Mouse (Mus musculus): Measurements from ENCODE around the gene Hsf5. TPM values are rescaled to one million over a fixed set of nuclear protein-coding genes. Genes with fewer than 3 reads are reported as not detected.

Hsf5 gene
- total and polyA plus RNA-seq, 3 experiments, result 0.02 to 0.05 TPM; not detected in 1

DNA sequence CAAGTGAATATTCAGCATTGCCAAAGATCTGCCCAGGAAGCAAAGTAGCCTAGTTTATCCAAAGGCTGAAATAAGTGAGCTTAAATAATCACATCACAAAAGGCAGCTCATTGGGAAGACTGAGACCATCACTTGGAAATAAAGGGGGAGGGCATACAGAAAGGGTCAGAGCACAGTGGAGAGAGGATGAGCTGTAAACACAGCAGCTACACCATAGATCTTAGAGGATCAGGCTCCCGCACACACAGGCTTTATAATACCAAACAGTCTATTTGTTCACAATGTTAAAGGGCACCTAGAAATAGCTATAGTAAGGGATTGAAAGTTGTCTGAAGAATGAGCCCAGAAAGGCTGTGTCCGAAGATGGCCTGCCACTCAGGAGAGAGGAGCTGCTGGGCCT is 21.8 kb downstream of the Hsf5 start:
- Histone ChIP-seq H3K9ac (ENCODE audit: low read depth, low read length) (peak overlapping the region; percentile 98), H3K36me3 (ENCODE audit: control insufficient read depth, insufficient read depth, low read length) (no peaks in the 10 kb centered on the region), H3K27me3 (ENCODE audit: control insufficient read depth, insufficient read depth, low read length) (no peaks in the 10 kb centered on the region), H3K79me2 (replicated peaks; ENCODE audit: control insufficient read depth, insufficient read depth, low read length) (no peaks in the 10 kb centered on the region), H3K27ac (peak overlapping the region; percentile 83), H3K4me1 (ENCODE audit: control insufficient read depth, insufficient read depth, low read length) (no peaks in the 10 kb centered on the region; the same call in 1 of the 2 replicates), H3K4me3 (peak overlapping the region; percentile 52)
- no peak for DNase-seq
- TF ChIP-seq EP300 (IDR thresholded peaks at IDR 0.05; ENCODE audit: insufficient read depth, low read depth, low read length), result no peak
- no peak for TF ChIP-seq CTCF (IDR thresholded peaks at IDR 0.05)
- no peak for TF ChIP-seq POLR2A (IDR thresholded peaks at IDR 0.05; ENCODE audit: insufficient read depth, low read depth, low read length)
- 45% methylated on average over 2 of the region's 2 CpGs for WGBS
- intact Hi-C loops (cut with DNase I), result no loop called here

DNA sequence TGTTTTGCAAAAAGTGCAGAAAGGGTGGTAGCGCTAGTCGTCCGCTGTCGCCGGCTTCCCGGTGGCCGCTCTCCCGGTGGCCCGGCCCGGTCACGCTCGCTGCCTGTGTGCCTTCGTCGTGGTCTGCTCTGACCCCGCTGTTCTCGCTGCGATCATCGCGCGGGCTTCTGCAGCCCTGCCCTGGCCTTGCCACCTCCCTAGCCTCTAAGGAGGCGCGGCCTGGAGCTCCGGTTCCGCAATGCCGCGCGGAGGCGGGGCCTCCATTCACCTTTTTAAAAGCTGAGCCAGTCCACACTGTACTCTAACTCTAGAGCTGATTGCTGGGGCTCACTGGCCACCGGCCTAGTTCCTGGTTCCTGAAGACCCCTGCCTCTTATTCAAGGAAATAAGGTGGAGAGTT is 22.2 kb downstream of the Hsf5 start:
- Histone ChIP-seq H3K27me3 (ENCODE audit: control insufficient read depth, insufficient read depth, low read length) (no peaks in the 10 kb centered on the region), H3K9ac (ENCODE audit: low read depth, low read length) (peak overlapping the region; percentile 98), H3K4me3 (peak overlapping the region; percentile 52), H3K27ac (peak overlapping the region; percentile 83), H3K4me1 (ENCODE audit: control insufficient read depth, insufficient read depth, low read length) (no peaks in the 10 kb centered on the region; the same call in 1 of the 2 replicates), H3K36me3 (ENCODE audit: control insufficient read depth, insufficient read depth, low read length) (no peaks in the 10 kb centered on the region), H3K79me2 (replicated peaks; ENCODE audit: control insufficient read depth, insufficient read depth, low read length) (no peaks in the 10 kb centered on the region)
- intact Hi-C loops (cut with DNase I), result no loop called here
- TF ChIP-seq CTCF (IDR thresholded peaks at IDR 0.05), result no peak
- peak; percentile 75 for TF ChIP-seq POLR2A (IDR thresholded peaks at IDR 0.05; ENCODE audit: insufficient read depth, low read depth, low read length)
- WGBS, result under 1% methylated on average over 29 of the region's 29 CpGs
- peak; percentile 74 to 76 for DNase-seq

DNA sequence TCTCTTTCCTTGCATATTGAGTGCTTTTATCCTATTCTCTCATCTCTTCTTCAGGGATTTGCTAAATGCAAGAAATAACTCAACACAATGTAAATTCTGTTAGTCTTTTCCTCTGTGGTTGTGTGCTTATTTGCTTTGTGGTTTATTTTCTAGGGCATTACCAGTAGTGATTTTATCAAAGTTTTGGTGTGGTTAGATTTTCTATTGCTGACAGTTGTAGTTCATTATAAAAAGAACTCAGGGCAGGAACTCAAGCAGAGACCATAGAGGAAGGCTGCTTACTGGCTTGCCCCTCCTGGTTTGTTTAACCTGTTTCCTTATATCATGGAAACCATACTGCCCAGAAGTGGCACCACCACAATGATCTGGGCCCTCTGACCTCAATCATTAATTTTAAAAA is 25.9 kb downstream of the Hsf5 start:
- Histone ChIP-seq H3K79me2 (replicated peaks; ENCODE audit: control insufficient read depth, insufficient read depth, low read length) (no peaks in the 10 kb centered on the region), H3K27ac (no peak overlapping the region), H3K36me3 (ENCODE audit: control insufficient read depth, insufficient read depth, low read length) (no peaks in the 10 kb centered on the region), H3K27me3 (ENCODE audit: control insufficient read depth, insufficient read depth, low read length) (no peaks in the 10 kb centered on the region), H3K4me1 (ENCODE audit: control insufficient read depth, insufficient read depth, low read length) (no peaks in the 10 kb centered on the region; the same call in 1 of the 2 replicates), H3K9ac (ENCODE audit: low read depth, low read length) (no peak overlapping the region), H3K4me3 (no peak overlapping the region)
- no peak for DNase-seq
- TF ChIP-seq EP300 (IDR thresholded peaks at IDR 0.05; ENCODE audit: insufficient read depth, low read depth, low read length), result no peak
- no peak for TF ChIP-seq CTCF (IDR thresholded peaks at IDR 0.05)
- TF ChIP-seq POLR2A (IDR thresholded peaks at IDR 0.05; ENCODE audit: insufficient read depth, low read depth, low read length), result no peak
- intact Hi-C loops (cut with DNase I), result no loop called here

DNA sequence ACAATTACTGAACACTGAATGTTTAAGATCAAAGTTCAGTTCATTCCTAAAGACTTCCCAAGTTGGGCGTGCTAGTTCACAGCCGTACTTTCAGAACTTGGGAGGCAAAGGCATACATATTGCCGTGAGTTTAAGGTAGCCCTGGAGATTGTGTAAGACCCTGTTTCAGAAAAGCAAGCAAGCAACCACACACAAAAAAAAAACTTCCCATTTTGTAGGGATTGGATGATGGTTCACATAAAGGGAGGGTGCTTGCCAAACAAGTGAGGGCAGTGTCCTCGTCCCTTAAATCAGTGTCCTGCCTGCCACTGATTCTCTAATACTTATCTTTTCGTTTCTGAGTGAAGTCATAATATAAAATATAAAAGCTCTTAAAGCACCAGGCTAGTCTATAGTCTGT is 37.7 kb downstream of the Hsf5 start:
- no peak for TF ChIP-seq CTCF (IDR thresholded peaks at IDR 0.05)
- no peak for TF ChIP-seq POLR2A (IDR thresholded peaks at IDR 0.05; ENCODE audit: insufficient read depth, low read depth, low read length)
- no peak for TF ChIP-seq EP300 (IDR thresholded peaks at IDR 0.05; ENCODE audit: insufficient read depth, low read depth, low read length)
- Histone ChIP-seq H3K27me3 (ENCODE audit: control insufficient read depth, insufficient read depth, low read length) (no peaks in the 10 kb centered on the region), H3K36me3 (ENCODE audit: control insufficient read depth, insufficient read depth, low read length) (no peaks in the 10 kb centered on the region), H3K4me1 (ENCODE audit: control insufficient read depth, insufficient read depth, low read length) (no peaks in the 10 kb centered on the region), H3K9ac (ENCODE audit: low read depth, low read length) (no peak overlapping the region), H3K79me2 (replicated peaks; ENCODE audit: control insufficient read depth, insufficient read depth, low read length) (no peaks in the 10 kb centered on the region), H3K4me3 (no peak overlapping the region), H3K27ac (no peak overlapping the region)
- intact Hi-C loops (cut with DNase I), result no loop called here
- no peak for DNase-seq
- 74% methylated on average over 5 of the region's 5 CpGs for WGBS

DNA sequence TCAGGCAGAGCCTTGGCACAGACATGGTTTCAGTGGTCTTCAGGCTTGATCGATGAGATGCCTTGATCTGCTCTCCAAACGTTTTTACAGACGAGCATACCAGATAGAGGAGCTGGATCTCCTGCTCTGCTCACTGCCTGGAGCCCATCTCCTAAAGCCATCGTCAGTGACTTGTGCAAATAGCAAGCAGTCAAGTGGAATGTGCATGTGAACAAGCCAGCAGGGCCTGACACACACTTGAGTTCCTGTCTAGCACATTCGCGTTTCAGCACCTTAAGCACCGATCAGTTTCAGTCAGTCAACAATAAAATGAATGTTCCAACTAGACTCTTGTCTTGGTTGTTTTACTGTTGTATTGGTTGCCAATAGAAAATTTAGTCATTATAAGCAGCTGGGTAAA is 42.3 kb downstream of the Hsf5 start:
- Histone ChIP-seq H3K27me3 (ENCODE audit: control insufficient read depth, insufficient read depth, low read length) (no peaks in the 10 kb centered on the region), H3K9ac (ENCODE audit: low read depth, low read length) (no peak overlapping the region), H3K36me3 (ENCODE audit: control insufficient read depth, insufficient read depth, low read length) (no peaks in the 10 kb centered on the region), H3K4me1 (ENCODE audit: control insufficient read depth, insufficient read depth, low read length) (no peaks in the 10 kb centered on the region), H3K79me2 (replicated peaks; ENCODE audit: control insufficient read depth, insufficient read depth, low read length) (no peaks in the 10 kb centered on the region), H3K27ac (no peak overlapping the region), H3K4me3 (no peak overlapping the region)
- TF ChIP-seq EP300 (IDR thresholded peaks at IDR 0.05; ENCODE audit: insufficient read depth, low read depth, low read length), result no peak
- WGBS, result 56% methylated on average over 7 of the region's 7 CpGs
- intact Hi-C loops (cut with DNase I), result no loop called here
- no peak for DNase-seq

DNA sequence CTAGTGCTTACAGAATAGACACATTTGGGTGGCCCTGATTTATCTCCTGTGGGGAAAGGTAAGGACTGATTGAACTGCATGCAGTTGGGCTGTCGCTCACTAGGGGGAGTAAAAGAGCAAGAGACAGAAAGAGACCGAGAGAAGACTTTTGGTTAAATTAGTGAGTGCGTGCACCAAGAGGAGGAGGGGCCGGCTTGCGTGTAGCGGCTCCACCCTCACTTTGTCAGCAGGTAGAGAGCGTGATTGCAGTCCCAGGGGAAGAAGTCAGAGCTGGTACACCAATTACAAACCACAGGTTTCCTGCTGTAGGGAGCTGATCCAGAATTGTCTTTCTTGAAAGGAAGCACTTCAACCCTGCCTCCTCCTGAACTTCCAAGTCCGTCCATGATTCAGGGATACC is 45.4 kb downstream of the Hsf5 start, which contains the start of gene Rnf43:
Rnf43 (plus strand) TSS at position 316 of the 400 bp plus-strand sequence.
- Histone ChIP-seq H3K4me1 (ENCODE audit: control insufficient read depth, insufficient read depth, low read length) (no peaks in the 10 kb centered on the region), H3K4me3 (peak within 1 kb of the TSS; percentile 45), H3K36me3 (ENCODE audit: control insufficient read depth, insufficient read depth, low read length) (no peaks in the 10 kb centered on the region), H3K79me2 (replicated peaks; ENCODE audit: control insufficient read depth, insufficient read depth, low read length) (no peaks in the 10 kb centered on the region), H3K27ac (no peak within 1 kb of the TSS), H3K27me3 (ENCODE audit: control insufficient read depth, insufficient read depth, low read length) (no peaks in the 10 kb centered on the region), H3K9ac (ENCODE audit: low read depth, low read length) (peak within 1 kb of the TSS; percentile 12)
- intact Hi-C loops (cut with DNase I), result loop anchor here (1.0 kb wide), 2 partner anchors 109 to 155 kb away; no protein-coding TSS in a partner anchor
- TF ChIP-seq POLR2A (IDR thresholded peaks at IDR 0.05; ENCODE audit: insufficient read depth, low read depth, low read length) (no peak), EP300 (IDR thresholded peaks at IDR 0.05; ENCODE audit: insufficient read depth, low read depth, low read length) (no peak), CTCF (IDR thresholded peaks at IDR 0.05) (peak; percentile 95)
- peak; percentile 76 to 82 for DNase-seq
- under 1% methylated on average over 8 of the region's 8 CpGs for WGBS
